Mouse (Mus musculus) kidney, adult 2 months (tissue): ENCODE results near the gene Dlk1. TPM values are rescaled to one million over a fixed set of nuclear protein-coding genes. Genes with fewer than 3 reads are reported as not detected.
"Not testable (repeated sequence)": the region's sequence is repeated elsewhere in the genome, so short reads cannot be mapped to it uniquely, and the experiment has no call there.

Experiments
- DNase-seq: peaks from one replicate; pipeline ENCODE4 v3.0.0; 2021
- H3K27ac ChIP-seq: fragments of 200-500 bp; 2 replicates; pipeline ENCODE4 v1.5.1; 2012; ENCODE audit warnings: low read depth, low read length, control low read depth, inconsistent platforms; ENCODE audit not compliant: insufficient read depth
- H3K27me3 ChIP-seq: fragments of 200-500 bp; replicated peaks from 2 replicates; pipeline ENCODE4 v1.6.1; 2012; ENCODE audit warnings: mild to moderate bottlenecking, moderate library complexity, low read length, inconsistent platforms; ENCODE audit not compliant: control insufficient read depth, insufficient read depth
- H3K36me3 ChIP-seq: fragments of 200-500 bp; 2 replicates; pipeline ENCODE4 v1.6.1; 2012; ENCODE audit warnings: mild to moderate bottlenecking, moderate library complexity, low read length, inconsistent platforms; ENCODE audit not compliant: control insufficient read depth, insufficient read depth
- H3K4me1 ChIP-seq: fragments of 200-500 bp; 2 replicates; pipeline ENCODE4 v1.6.1; 2011; ENCODE audit warnings: low read length; ENCODE audit not compliant: control insufficient read depth, insufficient read depth
- H3K4me3 ChIP-seq: fragments of 200-500 bp; 2 replicates; pipeline ENCODE4 v1.5.1; 2011; ENCODE audit warnings: mild to moderate bottlenecking, low read depth, low read length, control low read depth; ENCODE audit not compliant: insufficient read depth
- CTCF ChIP-seq: fragments of 200-500 bp; conservative IDR thresholded peaks from 2 replicates; pipeline ENCODE4 v1.5.1; 2011; ENCODE audit warnings: low read depth, mild to moderate bottlenecking, control low read depth, low read length, moderate library complexity, mixed read lengths; ENCODE audit not compliant: insufficient read depth, insufficient read length
- POLR2A ChIP-seq: fragments of 200-500 bp; IDR thresholded peaks from one replicate; pipeline ENCODE4 v1.6.1; 2011; ENCODE audit warnings: low read depth, low read length, control low read depth
- whole genome bisulfite sequencing: fragments of 180-500 bp; shearing (Covaris S2); methylation state at CpG from one replicate; pipeline ENCODE4 v1.1.7; 2018; 5-methylcytosine and 5-hydroxymethylcytosine counted together
- polyA plus RNA-seq: library from polyadenylated mRNA; depleted of rRNA; stranded (reverse); fragments of >200 nt; gene quantifications from 2 replicates; pipeline ENCODE4 v1.2.3, GENCODE M21; 2012

The Dlk1 gene
- polyA plus RNA-seq, 1 experiment = 3.4 TPM

GRCm38 (mm10) chr12:109475501-109475900 is 22.9 kb downstream of the Dlk1 start:
- H3K27me3 ChIP-seq = no peaks in the 10 kb centered on the region
- no peaks in the 10 kb centered on the region for H3K36me3 ChIP-seq
- TF ChIP-seq POLR2A (no peak), CTCF (no peak)
- H3K27ac ChIP-seq = no peak overlapping the region
- WGBS = 73% methylated on average over 4 of the region's 4 CpGs
- DNase-seq = no peak
- H3K4me3 ChIP-seq = no peak overlapping the region
- no peaks in the 10 kb centered on the region for H3K4me1 ChIP-seq

- H3K4me3 ChIP-seq, H3K4me1 ChIP-seq, H3K27ac ChIP-seq, H3K36me3 ChIP-seq, DNase-seq, H3K27me3 ChIP-seq: not testable (repeated sequence)
- WGBS = 55% methylated on average over 1 of the region's 1 CpGs
Observed at GRCm38 (mm10) chr12:109486525-109486924, 33.9 kb downstream of the Dlk1 start.

GRCm38 (mm10) chr12:109491701-109492100 is 39.1 kb downstream of the Dlk1 start:
- Histone ChIP-seq H3K4me3 (no peak overlapping the region), H3K36me3 (no peaks in the 10 kb centered on the region), H3K27me3 (no peaks in the 10 kb centered on the region), H3K4me1 (no peaks in the 10 kb centered on the region), H3K27ac (no peak overlapping the region)
- no peak for DNase-seq
- WGBS = 74% methylated on average over 3 of the region's 3 CpGs
- TF ChIP-seq CTCF (no peak), POLR2A (no peak)

- TF ChIP-seq CTCF (no peak), POLR2A (no peak)
- DNase-seq = no peak
- Histone ChIP-seq H3K27ac (no peak overlapping the region), H3K4me3 (no peak overlapping the region), H3K36me3 (no peaks in the 10 kb centered on the region), H3K4me1 (no peaks in the 10 kb centered on the region), H3K27me3 (no peaks in the 10 kb centered on the region)
- 82% methylated on average over 9 of the region's 9 CpGs for WGBS
Observed at GRCm38 (mm10) chr12:109493381-109493780, 40.8 kb downstream of the Dlk1 start.

GRCm38 (mm10) chr12:109495016-109495644 is 42.5 kb downstream of the Dlk1 start:
- H3K4me1 ChIP-seq = no peaks in the 10 kb centered on the region
- DNase-seq = no peak
- no peaks in the 10 kb centered on the region for H3K36me3 ChIP-seq
- 87% methylated on average over 20 of the region's 20 CpGs for WGBS
- H3K4me3 ChIP-seq = no peak overlapping the region
- no peaks in the 10 kb centered on the region for H3K27me3 ChIP-seq
- TF ChIP-seq CTCF (no peak), POLR2A (no peak)
- H3K27ac ChIP-seq = no peak overlapping the region

- no peak for DNase-seq
- H3K27me3 ChIP-seq = no peaks in the 10 kb centered on the region
- H3K4me1 ChIP-seq = no peaks in the 10 kb centered on the region
- no peak overlapping the region for H3K27ac ChIP-seq
- TF ChIP-seq POLR2A (no peak), CTCF (no peak)
- 55% methylated on average over 6 of the region's 6 CpGs for WGBS
- no peaks in the 10 kb centered on the region for H3K36me3 ChIP-seq
- no peak overlapping the region for H3K4me3 ChIP-seq
Observed at GRCm38 (mm10) chr12:109496397-109496796, 43.8 kb downstream of the Dlk1 start.

GRCm38 (mm10) chr12:109500992-109501391 is 48.4 kb downstream of the Dlk1 start:
- no peak for TF ChIP-seq CTCF
- no peak for TF ChIP-seq POLR2A
- peak; percentile 11 for DNase-seq
- whole genome bisulfite sequencing = 37% methylated on average over 4 of the region's 4 CpGs
- no peaks in the 10 kb centered on the region for H3K27me3 ChIP-seq
- H3K27ac ChIP-seq = no peak overlapping the region
- no peak overlapping the region for H3K4me3 ChIP-seq
- H3K36me3 ChIP-seq = no peaks in the 10 kb centered on the region
- no peaks in the 10 kb centered on the region for H3K4me1 ChIP-seq

GRCm38 (mm10) chr12:109502360-109503040 is 49.9 kb downstream of the Dlk1 start:
- no peak overlapping the region for H3K27ac ChIP-seq
- no peak for TF ChIP-seq CTCF
- no peak for TF ChIP-seq POLR2A
- H3K27me3 ChIP-seq = no peaks in the 10 kb centered on the region
- H3K4me3 ChIP-seq = no peak overlapping the region
- 92% methylated on average over 6 of the region's 6 CpGs for WGBS
- no peaks in the 10 kb centered on the region for H3K4me1 ChIP-seq
- no peaks in the 10 kb centered on the region for H3K36me3 ChIP-seq
- DNase-seq = no peak
